ENCODE assay signal across 9 mouse cellular contexts in genomic region chr7:143463865-143464415, GRCm38 (mm10). TPM values are rescaled to one million over a fixed set of nuclear protein-coding genes. Genes with fewer than 3 reads are reported as not detected.
DNase-seq lines count a peak whose midpoint lies in the region; ATAC-seq and TF ChIP-seq lines count a peak whose summit lies in the region.
"Had no signal": no experiment of that assay in that cellular context is flagged by ENCODE, and none has a peak within 500 bp of the region (broad histone marks: within the 10 kb centered on the region; RNA-seq: fewer than 3 reads in every experiment).

No protein-coding gene starts in this region.

- no peak overlapping the region for H3K27ac ChIP-seq in cortical plate, adult 2 months (ENCODE audit: insufficient read depth, low read length)
- 0 out of 2 replicates have a peak overlapping the region, but pooled peaks have one; percentile 51 for H3K27ac ChIP-seq in liver, postnatal 0 days (ENCODE audit: low read depth)
- H3K27ac ChIP-seq: hindbrain, embryonic 15.5 days had no signal

- peaks cover 19% of the 10 kb centered on the region for H3K27me3 ChIP-seq in liver, postnatal 0 days (ENCODE audit: insufficient read depth, low read length)

- H3K9me3 ChIP-seq in liver, postnatal 0 days (ENCODE audit: low read length), result peaks cover 20% of the 10 kb centered on the region
- H3K9me3 ChIP-seq: hindbrain, embryonic 15.5 days had no signal

- no peak overlapping the region for H3K4me3 ChIP-seq in cortical plate, adult 2 months (ENCODE audit: insufficient read depth, low read length)
- no peak overlapping the region for H3K4me3 ChIP-seq in liver, postnatal 0 days (ENCODE audit: low read depth, low read length)

- no peak for ATAC-seq in liver, postnatal 0 days

- no peak overlapping the region for H3K9ac ChIP-seq in liver, postnatal 0 days (replicated peaks)

- 29% methylated on average over 11 of the region's 11 CpGs for WGBS in liver, postnatal 0 days (ENCODE audit: insufficient replicate concordance)

- H3K4me1 ChIP-seq in cortical plate, adult 2 months (ENCODE audit: control insufficient read depth, insufficient read depth, low read length), result no peaks in the 10 kb centered on the region
- peaks cover 24% of the 10 kb centered on the region for H3K4me1 ChIP-seq in liver, postnatal 0 days (ENCODE audit: insufficient read depth)

- peak; percentile 81 to 82 for DNase-seq in B cell, adult 2 months
- DNase-seq in T-cell, adult 2 months (ENCODE audit: low spot score), result peak; percentile 52
- DNase-seq in heart, adult 9 months (ENCODE audit: low spot score in 2 of 2), result peak; percentile 56 to 71
- peak; percentile 87 for DNase-seq in kidney, postnatal 10 days
- DNase-seq in liver, postnatal 0 days, result peak; percentile 85
- DNase-seq in retina, embryonic 14.5 days (ENCODE audit: low spot score), result peak; percentile 95
- DNase-seq in thymus, postnatal 25 days, result peak; percentile 68

- peak; percentile 82 for TF ChIP-seq CTCF in cortical plate, adult 2 months (IDR thresholded peaks at IDR 0.05; ENCODE audit: extremely low read depth, insufficient read depth, low read length)
- TF ChIP-seq CTCF in liver, postnatal 0 days (IDR thresholded peaks at IDR 0.05; ENCODE audit: low read depth), result peak; percentile 88

- TF ChIP-seq EP300 in liver, postnatal 0 days (IDR thresholded peaks at IDR 0.05; ENCODE audit: low read depth), result no peak

- peak overlapping the region; percentile 70; the same call in 1 of the 2 replicates for H3K4me2 ChIP-seq in liver, postnatal 0 days (ENCODE audit: low read depth, low read length)

- TF ChIP-seq POLR2A in cortical plate, adult 2 months (IDR thresholded peaks at IDR 0.05; ENCODE audit: extremely low read depth, insufficient read depth, low read length), result no peak

- H3K36me3 ChIP-seq in liver, postnatal 0 days (replicated peaks; ENCODE audit: insufficient read depth, low read length), result no peaks in the 10 kb centered on the region
- H3K36me3 ChIP-seq: hindbrain, embryonic 15.5 days had no signal

RNA-seq across cellular contexts. Expression of gene Cdkn1c, which starts 3.1 kb away (rescaled TPM):
- 12.0 and 12.6 TPM in 2 replicates for polyA plus RNA-seq in cortical plate, adult 2 months (2012; rRNA removed)
- polyA plus RNA-seq in liver, postnatal 0 days (2015; fragmentation: Nextera tagmentation; extraction: Ambion mirVana), result 36.4 and 52.4 TPM in 2 replicates

RNA-seq across cellular contexts. Expression of gene Slc22a18, which starts 9.6 kb away (rescaled TPM):
- polyA plus RNA-seq in cortical plate, adult 2 months (2012; rRNA removed), result 0.72 and 1.1 TPM in 2 replicates
- 18.6 and 20.4 TPM in 2 replicates for polyA plus RNA-seq in liver, postnatal 0 days (2015; fragmentation: Nextera tagmentation; extraction: Ambion mirVana)

RNA-seq across cellular contexts. Expression of gene Phlda2, which starts 39.0 kb away (rescaled TPM):
- polyA plus RNA-seq in cortical plate, adult 2 months (2012; rRNA removed), result 0.15 TPM in 1 of 2 replicates, not detected in the other
- 10.5 and 10.8 TPM in 2 replicates for polyA plus RNA-seq in liver, postnatal 0 days (2015; fragmentation: Nextera tagmentation; extraction: Ambion mirVana)
